Mouse (Mus musculus) naive thymus-derived CD4-positive, alpha-beta T cell, adult 5 months (primary cell): Measurements from ENCODE around the gene Casr. TPM values are rescaled to one million over a fixed set of nuclear protein-coding genes. Genes with fewer than 3 reads are reported as not detected.

Experiments used
- polyA plus RNA-seq: library from polyadenylated mRNA; unstranded; fragments of 100-300 nt; shearing (Covaris generic); gene quantifications from one replicate; pipeline ENCODE4 v1.2.1, GENCODE M21; 2017

Casr gene
- not detected for polyA plus RNA-seq

GRCm38 (mm10) chr16:36561386-36562338 lies at the start of gene Casr:
Gene Casr, minus strand, starts transcription at chr16:36562141.

GRCm38 (mm10) chr16:36455342-36455802 lies 106.6 kb downstream of the Casr start, which contains the start of gene Stfa3:
Gene Stfa3, minus strand, starts transcription at chr16:36455392.

Other genes with a start within 250 kb of the Casr start
- not detected for gene BC117090, start 227.8 kb downstream of the Casr start, polyA plus RNA-seq
- not detected for gene BC100530, start 194.4 kb downstream of the Casr start, polyA plus RNA-seq
- not detected for gene Stfa2, start 153.7 kb downstream of the Casr start, polyA plus RNA-seq
- gene Stfa3, start 106.7 kb downstream of the Casr start, polyA plus RNA-seq = not detected
- 3.4 TPM for gene Cd86, start 103.9 kb upstream of the Casr start, polyA plus RNA-seq
- 0.82 TPM for gene Ildr1, start 131.8 kb upstream of the Casr start, polyA plus RNA-seq
- 28.6 TPM for gene Slc15a2, start 222.8 kb upstream of the Casr start, polyA plus RNA-seq